Mouse (Mus musculus) embryonic facial prominence, embryonic 15.5 days (tissue): ENCODE results near the gene Smarcb1. TPM values are rescaled to one million over a fixed set of nuclear protein-coding genes. Genes with fewer than 3 reads are reported as not detected.

Experiments used
- ATAC-seq: fragments of 200-750 bp; cut with Nextera tagmentation; 2 replicates; pipeline ENCODE4 v1.8.0; 2017; ENCODE audit warnings: low read depth, moderate TSS enrichment; ENCODE audit not compliant: insufficient number of reproducible peaks, low FRiP score, low TSS enrichment
- H3K27ac ChIP-seq: fragments of 300-500 bp; sonication (generic); replicated peaks from 2 replicates; pipeline ENCODE4 v1.5.1; 2015; ENCODE audit warnings: mild to moderate bottlenecking, inconsistent platforms
- H3K27me3 ChIP-seq: fragments of 300-500 bp; sonication (generic); 2 replicates; pipeline ENCODE4 v1.6.1; 2015; ENCODE audit warnings: inconsistent platforms
- H3K36me3 ChIP-seq: fragments of 300-500 bp; sonication (generic); 2 replicates; pipeline ENCODE4 v1.6.1; 2015; ENCODE audit warnings: mild to moderate bottlenecking, inconsistent platforms
- H3K4me1 ChIP-seq: fragments of 300-500 bp; sonication (generic); 2 replicates; pipeline ENCODE4 v1.6.1; 2015; ENCODE audit warnings: inconsistent platforms
- H3K4me2 ChIP-seq: fragments of 300-500 bp; sonication (generic); replicated peaks from 2 replicates; pipeline ENCODE4 v1.6.1; 2015; ENCODE audit warnings: mild to moderate bottlenecking, inconsistent platforms
- H3K4me3 ChIP-seq: fragments of 300-500 bp; sonication (generic); replicated peaks from 2 replicates; pipeline ENCODE4 v1.5.1; 2015; ENCODE audit warnings: mild to moderate bottlenecking, inconsistent platforms
- H3K9ac ChIP-seq: fragments of 300-500 bp; sonication (generic); 2 replicates; pipeline ENCODE4 v1.6.1; 2015; ENCODE audit warnings: inconsistent platforms
- H3K9me3 ChIP-seq: fragments of 300-500 bp; sonication (generic); replicated peaks from 2 replicates; pipeline ENCODE4 v1.6.1; 2016; ENCODE audit warnings: inconsistent platforms
- WGBS: fragments of 180-500 bp; shearing (Covaris S2); methylation state at CpG from one replicate; pipeline ENCODE4 v1.1.7; 2015; 5-methylcytosine and 5-hydroxymethylcytosine counted together
- polyA plus RNA-seq: library from polyadenylated mRNA; unstranded; fragments of >200 nt; fragmentation: Nextera tagmentation; extraction: Ambion mirVana; gene quantifications from 2 replicates; pipeline ENCODE4 v1.2.1, GENCODE M21; 2015

Gene Smarcb1
- polyA plus RNA-seq: 187 and 192 TPM in 2 replicates

GRCm38 (mm10) chr10:75921026-75921725 lies at the start of gene Smarcb1:
Smarcb1 (minus strand) TSS chr10:75921617.
- Histone ChIP-seq H3K9ac (peak within 1 kb of the TSS; percentile 88), H3K4me1 (peaks cover 54% of the 10 kb centered on the region), H3K27ac (peak within 1 kb of the TSS; percentile 96), H3K36me3 (peaks cover 34% of the 10 kb centered on the region), H3K27me3 (no peaks in the 10 kb centered on the region), H3K4me3 (peak within 1 kb of the TSS; percentile 78), H3K4me2 (peak within 1 kb of the TSS; percentile 76), H3K9me3 (no peaks in the 10 kb centered on the region)
- under 1% methylated on average over 76 of the region's 76 CpGs for WGBS
- peak; percentile 89 for ATAC-seq

GRCm38 (mm10) chr10:75954381-75954811 lies 33.0 kb upstream of the Smarcb1 start, which contains the start of gene Gm5134:
Gm5134 (plus strand) TSS chr10:75954514.
- H3K4me1 ChIP-seq: peaks cover 19% of the 10 kb centered on the region
- no peak within 1 kb of the TSS for H3K27ac ChIP-seq
- H3K27me3 ChIP-seq: peaks cover 3% of the 10 kb centered on the region; the same call in 1 of the 2 replicates
- 36% methylated on average over 20 of the region's 20 CpGs for WGBS
- H3K4me3 ChIP-seq: 0 out of 2 replicates have a peak within 1 kb of the TSS, but pooled peaks have one; percentile 21
- no peaks in the 10 kb centered on the region for H3K36me3 ChIP-seq
- peak within 1 kb of the TSS; percentile 31 for H3K4me2 ChIP-seq
- H3K9me3 ChIP-seq: no peaks in the 10 kb centered on the region
- no peak for ATAC-seq
- no peak within 1 kb of the TSS for H3K9ac ChIP-seq

GRCm38 (mm10) chr10:75951424-75952050 lies 30.1 kb upstream of the Smarcb1 start:
- no peaks in the 10 kb centered on the region for H3K9me3 ChIP-seq
- peak overlapping the region; percentile 85 for H3K4me2 ChIP-seq
- 2% methylated on average over 13 of the region's 13 CpGs for WGBS
- H3K27ac ChIP-seq: no peak overlapping the region
- H3K27me3 ChIP-seq: peaks cover 3% of the 10 kb centered on the region; the same call in 1 of the 2 replicates
- ATAC-seq: no peak
- no peaks in the 10 kb centered on the region for H3K36me3 ChIP-seq
- H3K4me3 ChIP-seq: peak overlapping the region; percentile 46
- peaks cover 19% of the 10 kb centered on the region for H3K4me1 ChIP-seq
- peak overlapping the region; percentile 28; the same call in 1 of the 2 replicates for H3K9ac ChIP-seq

GRCm38 (mm10) chr10:75950791-75951210 lies 29.4 kb upstream of the Smarcb1 start:
- under 1% methylated on average over 23 of the region's 23 CpGs for WGBS
- Histone ChIP-seq H3K36me3 (no peaks in the 10 kb centered on the region), H3K9me3 (no peaks in the 10 kb centered on the region), H3K27ac (no peak overlapping the region), H3K4me1 (peaks cover 19% of the 10 kb centered on the region), H3K4me3 (peak overlapping the region; percentile 46), H3K4me2 (peak overlapping the region; percentile 85), H3K27me3 (peaks cover 3% of the 10 kb centered on the region; the same call in 1 of the 2 replicates), H3K9ac (peak overlapping the region; percentile 28)
- peak; percentile 59; the same call in 1 of the 2 replicates for ATAC-seq

- no peak overlapping the region for H3K9ac ChIP-seq
- 75% methylated on average over 22 of the region's 22 CpGs for WGBS
- no peak overlapping the region for H3K27ac ChIP-seq
Observed at GRCm38 (mm10) chr10:75949053-75950045, 27.9 kb upstream of the Smarcb1 start.

GRCm38 (mm10) chr10:75948079-75948478 lies 26.7 kb upstream of the Smarcb1 start:
- H3K36me3 ChIP-seq: no peaks in the 10 kb centered on the region
- no peak overlapping the region for H3K9ac ChIP-seq
- H3K9me3 ChIP-seq: no peaks in the 10 kb centered on the region
- WGBS: 77% methylated on average over 5 of the region's 5 CpGs
- ATAC-seq: no peak
- no peak overlapping the region for H3K4me3 ChIP-seq
- no peak overlapping the region for H3K4me2 ChIP-seq
- H3K27ac ChIP-seq: no peak overlapping the region
- peaks cover 12% of the 10 kb centered on the region for H3K4me1 ChIP-seq
- H3K27me3 ChIP-seq: no peaks in the 10 kb centered on the region

More at GRCm38 (mm10) chr10:75949053-75950045, 27.9 kb upstream of the Smarcb1 start:
- no peak overlapping the region for H3K4me3 ChIP-seq
- no peak overlapping the region for H3K4me2 ChIP-seq
- peaks cover 16% of the 10 kb centered on the region for H3K4me1 ChIP-seq
- H3K9me3 ChIP-seq: no peaks in the 10 kb centered on the region
- no peaks in the 10 kb centered on the region for H3K36me3 ChIP-seq
- H3K27me3 ChIP-seq: peaks cover 3% of the 10 kb centered on the region; the same call in 1 of the 2 replicates
- no peak for ATAC-seq

- Histone ChIP-seq H3K4me1 (peaks cover 6% of the 10 kb centered on the region), H3K9me3 (no peaks in the 10 kb centered on the region), H3K27me3 (no peaks in the 10 kb centered on the region), H3K9ac (no peak overlapping the region), H3K4me3 (no peak overlapping the region), H3K27ac (no peak overlapping the region), H3K4me2 (no peak overlapping the region), H3K36me3 (no peaks in the 10 kb centered on the region)
- ATAC-seq: no peak
- WGBS: 80% methylated on average over 7 of the region's 7 CpGs
Observed at GRCm38 (mm10) chr10:75945896-75946295, 24.5 kb upstream of the Smarcb1 start.

GRCm38 (mm10) chr10:75945213-75945612 lies 23.8 kb upstream of the Smarcb1 start:
- H3K27ac ChIP-seq: no peak overlapping the region
- no peaks in the 10 kb centered on the region for H3K4me1 ChIP-seq
- no peak overlapping the region for H3K4me2 ChIP-seq
- WGBS: 92% methylated on average over 7 of the region's 7 CpGs
- H3K9ac ChIP-seq: no peak overlapping the region
- H3K9me3 ChIP-seq: no peaks in the 10 kb centered on the region
- no peak for ATAC-seq
- no peak overlapping the region for H3K4me3 ChIP-seq
- H3K36me3 ChIP-seq: no peaks in the 10 kb centered on the region
- no peaks in the 10 kb centered on the region for H3K27me3 ChIP-seq

GRCm38 (mm10) chr10:75944066-75944772 lies 22.8 kb upstream of the Smarcb1 start:
- Histone ChIP-seq H3K4me3 (no peak overlapping the region), H3K36me3 (no peaks in the 10 kb centered on the region), H3K4me2 (no peak overlapping the region), H3K9me3 (no peaks in the 10 kb centered on the region), H3K9ac (no peak overlapping the region), H3K27ac (peak overlapping the region; percentile 48; the same call in 1 of the 2 replicates), H3K27me3 (no peaks in the 10 kb centered on the region), H3K4me1 (no peaks in the 10 kb centered on the region)
- WGBS: 27% methylated on average over 11 of the region's 11 CpGs
- ATAC-seq: no peak

- H3K27me3 ChIP-seq: no peaks in the 10 kb centered on the region
- no peak within 1 kb of the TSS for H3K27ac ChIP-seq
- no peak within 1 kb of the TSS for H3K4me2 ChIP-seq
- no peak for ATAC-seq
- no peak within 1 kb of the TSS for H3K4me3 ChIP-seq
- H3K9ac ChIP-seq: no peak within 1 kb of the TSS
- no peaks in the 10 kb centered on the region for H3K4me1 ChIP-seq
- no peaks in the 10 kb centered on the region for H3K9me3 ChIP-seq
- 72% methylated on average over 15 of the region's 15 CpGs for WGBS
- H3K36me3 ChIP-seq: no peaks in the 10 kb centered on the region
Observed at GRCm38 (mm10) chr10:75942736-75943477, 21.5 kb upstream of the Smarcb1 start, which contains the start of gene Vpreb3. Vpreb3 (plus strand) TSS chr10:75943057.
